17 mouse cellular contexts compared by ENCODE assay signal in genomic region chr11:108475738-108476137, GRCm38 (mm10). TPM values are rescaled to one million over a fixed set of nuclear protein-coding genes. Genes with fewer than 3 reads are reported as not detected.
DNase-seq lines count a peak whose midpoint lies in the region; ATAC-seq lines count a peak whose summit lies in the region.
"Had no signal": no experiment of that assay in that cellular context is flagged by ENCODE, and none has a peak within 500 bp of the region (broad histone marks: within the 10 kb centered on the region; RNA-seq: fewer than 3 reads in every experiment).

No protein-coding gene starts in this region.

- H3K36me3 ChIP-seq in liver, embryonic 12.5 days = no peaks in the 10 kb centered on the region
- H3K36me3 ChIP-seq: hindbrain, embryonic 12.5 days; midbrain, embryonic 15.5 days; neural tube, embryonic 15.5 days; stomach, embryonic 15.5 days had no signal

- no peaks in the 10 kb centered on the region for H3K27me3 ChIP-seq in liver, embryonic 12.5 days (replicated peaks)
- H3K27me3 ChIP-seq: embryonic facial prominence, embryonic 15.5 days; hindbrain, embryonic 12.5 days; midbrain, embryonic 15.5 days; neural tube, embryonic 15.5 days; stomach, embryonic 15.5 days had no signal

- no peaks in the 10 kb centered on the region for H3K4me1 ChIP-seq in liver, embryonic 12.5 days
- H3K4me1 ChIP-seq: embryonic facial prominence, embryonic 15.5 days; hindbrain, embryonic 12.5 days; midbrain, embryonic 15.5 days; neural tube, embryonic 15.5 days; stomach, embryonic 15.5 days had no signal

- no peak overlapping the region for H3K27ac ChIP-seq in liver, embryonic 12.5 days
- H3K27ac ChIP-seq: embryonic facial prominence, embryonic 15.5 days; hindbrain, embryonic 12.5 days; midbrain, embryonic 15.5 days; neural tube, embryonic 15.5 days; stomach, embryonic 15.5 days had no signal

- WGBS in liver, embryonic 12.5 days (ENCODE audit: insufficient replicate concordance) = 21% methylated on average over 7 of the region's 7 CpGs

- no peaks in the 10 kb centered on the region for H3K9me3 ChIP-seq in liver, embryonic 12.5 days (replicated peaks)
- H3K9me3 ChIP-seq: embryonic facial prominence, embryonic 15.5 days; hindbrain, embryonic 12.5 days; midbrain, embryonic 15.5 days; neural tube, embryonic 15.5 days; stomach, embryonic 15.5 days had no signal

- no peak for ATAC-seq in liver, embryonic 12.5 days
- no peak for ATAC-seq in granulocyte monocyte progenitor cell, adult 5-6 weeks (replicated peaks; ENCODE audit: poor library complexity, severe bottlenecking)
- ATAC-seq: forebrain, embryonic 14.5 days; liver, postnatal 0 days; midbrain, embryonic 15.5 days had no signal

- no peak overlapping the region for H3K4me3 ChIP-seq in liver, embryonic 12.5 days
- H3K4me3 ChIP-seq: embryonic facial prominence, embryonic 15.5 days; hindbrain, embryonic 12.5 days; midbrain, embryonic 15.5 days; neural tube, embryonic 15.5 days; stomach, embryonic 15.5 days had no signal

- no peak overlapping the region for H3K4me2 ChIP-seq in liver, embryonic 12.5 days
- H3K4me2 ChIP-seq: embryonic facial prominence, embryonic 15.5 days; hindbrain, embryonic 12.5 days; midbrain, embryonic 15.5 days; neural tube, embryonic 15.5 days; stomach, embryonic 15.5 days had no signal

- H3K9ac ChIP-seq in liver, embryonic 12.5 days = no peak overlapping the region
- H3K9ac ChIP-seq: embryonic facial prominence, embryonic 15.5 days; hindbrain, embryonic 12.5 days; liver, postnatal 0 days; midbrain, embryonic 15.5 days; neural tube, embryonic 15.5 days; stomach, embryonic 15.5 days had no signal

- intact Hi-C loops in gastrocnemius, postnatal 36 days (cut with DNase I) = no loop called here

- peak; percentile 34 to 57 for DNase-seq in adrenal gland, adult (ENCODE audit: inconsistent age in 2 of 2, low spot score in 1 of 2)
- no peak for DNase-seq in adrenal gland, adult 18-20 months (ENCODE audit: low spot score in 2 of 2)
- peak; percentile 3 for DNase-seq in liver
- DNase-seq in kidney, postnatal 25 days = peak; percentile 40 to 74
- peak; percentile 12 to 56 for DNase-seq in lung, postnatal 4 days
- no peak for DNase-seq in gastrocnemius, postnatal 36 days
- DNase-seq: cerebellum, postnatal 14 days; liver, postnatal 0 days; right cerebral cortex, postnatal 14 days had no signal

RNA-seq across cellular contexts. Expression of gene Cep112, which starts 50.7 kb away (rescaled TPM):
- total RNA-seq in adrenal gland, adult 18-20 months (2021) = 10 to 100 TPM in 1 of 2 experiments, 1 to 10 TPM in 1; 7.1 to 11.9 TPM
- 2.7 and 2.8 TPM in 2 replicates for polyA plus RNA-seq in liver, embryonic 12.5 days (2016; fragmentation: Nextera tagmentation; extraction: Ambion mirVana)
- 1 to 10 TPM; 1.9 to 2.2 TPM for total RNA-seq in gastrocnemius, postnatal 36 days (2021)
- 5.0 TPM in 1 of 2 replicates, not detected in the other for total RNA-seq in granulocyte monocyte progenitor cell, adult 5-6 weeks (2014; fragmentation: Nextera tagmentation)
- not detected in 2 replicates for total RNA-seq in granulocyte monocyte progenitor cell, adult 5-6 weeks (2017)

Comparison
In these comparisons a context has a peak if more than half of its experiments do, and no peak if none do; other contexts are left out.
1. DNase-seq: peak in adrenal gland, adult (2 of 2), liver (single experiment), kidney, postnatal 25 days (2 of 2) and lung, postnatal 4 days (2 of 2); none in adrenal gland, adult 18-20 months (0 of 2) and gastrocnemius, postnatal 36 days (0 of 2).